8 mouse cellular contexts compared by ENCODE assay signal in the genomic region with DNA sequence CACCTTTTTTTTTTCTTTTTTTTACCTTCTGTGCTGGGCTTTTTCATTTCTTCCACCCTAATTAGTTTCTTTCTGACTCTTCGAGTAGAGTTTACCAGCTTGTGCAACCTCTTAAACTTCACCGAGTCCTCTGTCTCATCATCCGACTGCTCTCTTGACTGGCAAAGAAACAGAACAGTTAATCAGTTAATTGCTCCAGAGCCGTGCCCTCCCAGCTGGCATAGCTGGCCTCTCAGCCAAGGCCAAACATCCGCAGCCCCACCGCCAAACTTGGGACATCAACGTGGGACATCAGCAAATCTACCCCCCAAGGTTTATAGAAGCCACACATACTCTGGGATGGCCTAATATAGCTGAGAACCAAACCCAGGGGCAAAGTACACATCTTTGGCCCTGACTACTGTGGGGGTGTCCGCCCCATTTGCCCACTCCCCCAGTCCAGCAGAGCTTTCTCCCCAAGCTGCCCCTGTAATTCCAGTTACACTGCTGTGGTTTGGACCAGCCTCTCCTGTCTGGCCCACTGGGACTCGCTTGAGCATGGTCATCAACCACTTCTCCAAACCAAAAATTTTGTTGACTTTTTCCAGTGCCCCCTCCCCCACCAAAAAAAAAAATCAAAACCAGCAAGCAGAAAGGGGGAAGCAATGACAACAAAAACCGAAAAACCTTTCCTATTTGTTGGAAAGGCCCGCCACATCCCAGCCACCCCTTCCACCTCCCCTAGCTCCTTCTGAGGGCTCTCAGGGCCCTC.
DNase-seq lines count a peak whose midpoint lies in the region; ATAC-seq and TF ChIP-seq lines count a peak whose summit lies in the region.
"Had no signal": no experiment of that assay in that cellular context is flagged by ENCODE, and none has a peak within 500 bp of the region (broad histone marks: within the 10 kb centered on the region; RNA-seq: fewer than 3 reads in every experiment).

No protein-coding gene starts in this region.

- H3K9me3 ChIP-seq in hindbrain, embryonic 15.5 days, result no peaks in the 10 kb centered on the region
- H3K9me3 ChIP-seq in neural tube, embryonic 15.5 days (replicated peaks), result no peaks in the 10 kb centered on the region
- H3K9me3 ChIP-seq: megakaryocyte, embryonic 14.5 days had no signal

- 63% methylated on average over 11 of the region's 11 CpGs for WGBS in hindbrain, embryonic 15.5 days
- WGBS in neural tube, embryonic 15.5 days, result 53% methylated on average over 11 of the region's 11 CpGs

- no peak for ATAC-seq in hindbrain, embryonic 15.5 days (ENCODE audit: low FRiP score, low read depth)
- ATAC-seq in neural tube, embryonic 15.5 days (ENCODE audit: low FRiP score), result no peak

- no peaks in the 10 kb centered on the region for H3K36me3 ChIP-seq in hindbrain, embryonic 15.5 days
- H3K36me3 ChIP-seq in neural tube, embryonic 15.5 days, result no peaks in the 10 kb centered on the region

- no peak for DNase-seq in layer of hippocampus, adult 2 months (ENCODE audit: low spot score in 2 of 2)
- no peak for DNase-seq in layer of hippocampus, postnatal 36 days
- no peak for DNase-seq in MN1 (ENCODE audit: low spot score)
- DNase-seq in frontal cortex, postnatal 25 days (ENCODE audit: low spot score in 2 of 2), result no peak

- no peak for TF ChIP-seq POLR2A in embryonic fibroblast, embryonic 13.5 days (IDR thresholded peaks at IDR 0.05; ENCODE audit: low read depth, low read length)

- H3K27me3 ChIP-seq in hindbrain, embryonic 15.5 days, result no peaks in the 10 kb centered on the region
- H3K27me3 ChIP-seq in neural tube, embryonic 15.5 days (replicated peaks), result no peaks in the 10 kb centered on the region
- H3K27me3 ChIP-seq: megakaryocyte, embryonic 14.5 days had no signal

- H3K4me2 ChIP-seq in hindbrain, embryonic 15.5 days, result peak overlapping the region; percentile 54
- H3K4me2 ChIP-seq in neural tube, embryonic 15.5 days, result peak overlapping the region; percentile 58

- H3K4me3 ChIP-seq in layer of hippocampus, adult 2 months, result peak overlapping the region; percentile 36; the same call in 1 of the 2 replicates
- no peak overlapping the region; the same call in 1 of the 2 replicates for H3K4me3 ChIP-seq in embryonic fibroblast, embryonic 13.5 days (ENCODE audit: insufficient read depth, low read length)
- H3K4me3 ChIP-seq in hindbrain, embryonic 15.5 days, result peak overlapping the region; percentile 26; the same call in 1 of the 2 replicates
- H3K4me3 ChIP-seq in neural tube, embryonic 15.5 days (replicated peaks), result peak overlapping the region; percentile 27
- H3K4me3 ChIP-seq: megakaryocyte, embryonic 14.5 days had no signal

- peaks cover 19% of the 10 kb centered on the region for H3K4me1 ChIP-seq in embryonic fibroblast, embryonic 13.5 days (ENCODE audit: control insufficient read depth, insufficient read depth, low read length)
- peaks cover 33% of the 10 kb centered on the region for H3K4me1 ChIP-seq in hindbrain, embryonic 15.5 days (replicated peaks)
- H3K4me1 ChIP-seq in neural tube, embryonic 15.5 days, result peaks cover 57% of the 10 kb centered on the region

- H3K9ac ChIP-seq in hindbrain, embryonic 15.5 days, result no peak overlapping the region
- peak overlapping the region; percentile 48; the same call in 1 of the 2 replicates for H3K9ac ChIP-seq in neural tube, embryonic 15.5 days (replicated peaks)

- H3K27ac ChIP-seq in layer of hippocampus, adult 2 months, result peak overlapping the region; percentile 85
- H3K27ac ChIP-seq in embryonic fibroblast, embryonic 13.5 days (ENCODE audit: insufficient read depth, low read length), result peak overlapping the region; percentile 76
- H3K27ac ChIP-seq in hindbrain, embryonic 15.5 days (replicated peaks), result peak overlapping the region; percentile 30
- peak overlapping the region; percentile 75 for H3K27ac ChIP-seq in neural tube, embryonic 15.5 days (replicated peaks)

- TF ChIP-seq CTCF in layer of hippocampus, adult 2 months (conservative IDR thresholded peaks at IDR 0.05), result no peak
- TF ChIP-seq CTCF in embryonic fibroblast, embryonic 13.5 days (IDR thresholded peaks at IDR 0.05; ENCODE audit: borderline replicate concordance, insufficient read depth, low read length), result no peak

Comparison
In these comparisons a context has a peak if more than half of its experiments do, and no peak if none do; other contexts are left out.
1. H3K27ac ChIP-seq: peak in every context shown above with its lines; median percentile 85 in layer of hippocampus, adult 2 months; 76 in embryonic fibroblast, embryonic 13.5 days; 75 in neural tube, embryonic 15.5 days; 30 in hindbrain, embryonic 15.5 days.